Mouse (Mus musculus) adrenal gland, adult 2 months (tissue): Measurements from ENCODE around the gene Arhgap23. TPM values are rescaled to one million over a fixed set of nuclear protein-coding genes. Genes with fewer than 3 reads are reported as not detected.

Source experiments
- DNase-seq: peaks from one replicate; pipeline ENCODE4 v3.0.0; 2021
- polyA plus RNA-seq: library from polyadenylated mRNA; depleted of rRNA; stranded (reverse); fragments of >200 nt; gene quantifications from 2 replicates; pipeline ENCODE4 v1.2.3, GENCODE M21; 2012
- total RNA-seq, 2 experiments: library from RNA; stranded (reverse); gene quantifications; 2 replicates each; pipeline ENCODE4 v1.2.3; 2021

Gene Arhgap23
- total and polyA plus RNA-seq, 3 experiments: 29.0 to 96.3 (median 29.3) TPM

GRCm38 (mm10) chr11:97508198-97508597 lies 92.9 kb downstream of the Arhgap23 start:
- no peak for DNase-seq

GRCm38 (mm10) chr11:97509058-97509457 lies 93.7 kb downstream of the Arhgap23 start:
- no peak for DNase-seq

- no peak for DNase-seq
Observed at GRCm38 (mm10) chr11:97509715-97510485, 94.6 kb downstream of the Arhgap23 start.

GRCm38 (mm10) chr11:97510966-97511660 lies 95.8 kb downstream of the Arhgap23 start:
- DNase-seq: peak; percentile 73

GRCm38 (mm10) chr11:97511661-97512369 lies 96.5 kb downstream of the Arhgap23 start:
- no peak for DNase-seq

- no peak for DNase-seq
Observed at GRCm38 (mm10) chr11:97512511-97512910, 97.2 kb downstream of the Arhgap23 start.

GRCm38 (mm10) chr11:97513066-97513465 lies 97.7 kb downstream of the Arhgap23 start:
- no peak for DNase-seq

GRCm38 (mm10) chr11:97520541-97520940 lies 105.2 kb downstream of the Arhgap23 start:
- DNase-seq: no peak

GRCm38 (mm10) chr11:97521741-97522474 lies 106.6 kb downstream of the Arhgap23 start:
- DNase-seq: peak; percentile 61

- DNase-seq: peak; percentile 54
Observed at GRCm38 (mm10) chr11:97523107-97523506, 107.8 kb downstream of the Arhgap23 start.

- peak; percentile 87 for DNase-seq
Observed at GRCm38 (mm10) chr11:97523827-97524261, 108.5 kb downstream of the Arhgap23 start.

GRCm38 (mm10) chr11:97524306-97524705 lies 109.0 kb downstream of the Arhgap23 start:
- DNase-seq: peak; percentile 66

GRCm38 (mm10) chr11:97525313-97525712 lies 110.0 kb downstream of the Arhgap23 start:
- peak; percentile 91 for DNase-seq

- DNase-seq: no peak
Observed at GRCm38 (mm10) chr11:97528282-97528808, 113.0 kb downstream of the Arhgap23 start.

- no peak for DNase-seq
Observed at GRCm38 (mm10) chr11:97530069-97530468, 114.7 kb downstream of the Arhgap23 start.

- no peak for DNase-seq
Observed at GRCm38 (mm10) chr11:97530961-97531360, 115.6 kb downstream of the Arhgap23 start.

GRCm38 (mm10) chr11:97531381-97532260 lies 116.3 kb downstream of the Arhgap23 start:
- peak; percentile 94 for DNase-seq

GRCm38 (mm10) chr11:97532354-97532753 lies 117.0 kb downstream of the Arhgap23 start:
- no peak for DNase-seq

GRCm38 (mm10) chr11:97532950-97533582 lies 117.7 kb downstream of the Arhgap23 start:
- no peak for DNase-seq

GRCm38 (mm10) chr11:97533653-97534052 lies 118.3 kb downstream of the Arhgap23 start:
- DNase-seq: no peak
